ENCODE assay signal across 18 mouse cellular contexts in genomic region chr13:6643968-6644367, GRCm38 (mm10).
"Had no signal": no experiment of that assay in that cellular context is flagged by ENCODE, and none has a peak within 500 bp of the region (broad histone marks: within the 10 kb centered on the region; RNA-seq: fewer than 3 reads in every experiment).

No protein-coding gene starts in this region.

- DNase-seq: kidney, adult 18-20 months; kidney, postnatal 25 days; layer of hippocampus, adult 9-11 months; liver, embryonic 13.5 days; lung, adult 2 months; lung, postnatal 14 days; lung, postnatal 4 days; midbrain, embryonic 14.5 days; right cerebral cortex, adult 18-20 months; right cerebral cortex, postnatal 14 days; right cerebral cortex, postnatal 4 days; thymus, postnatal 36 days had no signal

- H3K27me3 ChIP-seq: liver, embryonic 13.5 days; neural tube, embryonic 12.5 days; neural tube, embryonic 15.5 days; stomach, embryonic 15.5 days had no signal

- H3K27ac ChIP-seq: kidney, postnatal 0 days; layer of hippocampus, adult 2 months; liver, embryonic 13.5 days; midbrain, embryonic 10.5 days; neural tube, embryonic 12.5 days; neural tube, embryonic 15.5 days; stomach, embryonic 15.5 days had no signal

- H3K9me3 ChIP-seq: liver, embryonic 13.5 days; midbrain, embryonic 10.5 days; neural tube, embryonic 12.5 days; neural tube, embryonic 15.5 days; stomach, embryonic 15.5 days had no signal

- H3K4me2 ChIP-seq: liver, embryonic 13.5 days; neural tube, embryonic 12.5 days; neural tube, embryonic 15.5 days; stomach, embryonic 15.5 days had no signal

- H3K36me3 ChIP-seq: liver, embryonic 13.5 days; midbrain, embryonic 10.5 days; neural tube, embryonic 12.5 days; neural tube, embryonic 15.5 days; stomach, embryonic 15.5 days had no signal

- H3K9ac ChIP-seq: liver, embryonic 13.5 days; neural tube, embryonic 12.5 days; neural tube, embryonic 15.5 days; stomach, embryonic 15.5 days had no signal

- H3K4me3 ChIP-seq: layer of hippocampus, adult 2 months; liver, embryonic 13.5 days; midbrain, embryonic 10.5 days; neural tube, embryonic 12.5 days; neural tube, embryonic 15.5 days; stomach, embryonic 15.5 days had no signal
